Mouse (Mus musculus): ENCODE results near the gene Pkd1l2.

Pkd1l2 gene

GRCm38 (mm10) chr8:117115676-117116446 is 33.6 kb upstream of the Pkd1l2 start:
- H3K27me3 ChIP-seq (ENCODE audit: insufficient read depth, low read length): peaks cover 19% of the 10 kb centered on the region

GRCm38 (mm10) chr8:117115094-117115493 is 32.8 kb upstream of the Pkd1l2 start:
- H3K4me1 ChIP-seq (replicated peaks; ENCODE audit: low read depth, low read length): peaks cover 33% of the 10 kb centered on the region
- TF ChIP-seq CTCF (conservative IDR thresholded peaks at IDR 0.05; ENCODE audit: low read length) (no peak), NANOG (IDR thresholded peaks at IDR 0.05; ENCODE audit: borderline replicate concordance, low read length) (no peak), POU5F1 (IDR thresholded peaks at IDR 0.05; ENCODE audit: borderline replicate concordance, low read length) (no peak)
- no peak overlapping the region for H3K4me3 ChIP-seq (replicated peaks; ENCODE audit: low read length)
- peaks cover 19% of the 10 kb centered on the region for H3K27me3 ChIP-seq (ENCODE audit: insufficient read depth, low read length)
- H3K36me3 ChIP-seq (ENCODE audit: insufficient read depth, low read length): no peaks in the 10 kb centered on the region
- no peaks in the 10 kb centered on the region for H3K9me3 ChIP-seq (ENCODE audit: low read length)

More at GRCm38 (mm10) chr8:117115676-117116446, 33.6 kb upstream of the Pkd1l2 start:
- TF ChIP-seq CTCF (conservative IDR thresholded peaks at IDR 0.05; ENCODE audit: low read length): no peak
- TF ChIP-seq NANOG (IDR thresholded peaks at IDR 0.05; ENCODE audit: borderline replicate concordance, low read length): no peak
- no peak for TF ChIP-seq POU5F1 (IDR thresholded peaks at IDR 0.05; ENCODE audit: borderline replicate concordance, low read length)
- no peaks in the 10 kb centered on the region for H3K36me3 ChIP-seq (ENCODE audit: insufficient read depth, low read length)
- H3K4me3 ChIP-seq (replicated peaks; ENCODE audit: low read length): no peak overlapping the region
- H3K4me1 ChIP-seq (replicated peaks; ENCODE audit: low read depth, low read length): peaks cover 29% of the 10 kb centered on the region
- H3K9me3 ChIP-seq (ENCODE audit: low read length): no peaks in the 10 kb centered on the region

- peaks cover 13% of the 10 kb centered on the region for H3K27me3 ChIP-seq (ENCODE audit: insufficient read depth, low read length)
- H3K9me3 ChIP-seq (ENCODE audit: low read length): no peaks in the 10 kb centered on the region
Measured at GRCm38 (mm10) chr8:117112261-117112660, 30.0 kb upstream of the Pkd1l2 start.

GRCm38 (mm10) chr8:117111641-117112040 is 29.4 kb upstream of the Pkd1l2 start:
- Histone ChIP-seq H3K9me3 (ENCODE audit: low read length) (no peaks in the 10 kb centered on the region), H3K4me3 (replicated peaks; ENCODE audit: low read length) (no peak overlapping the region), H3K36me3 (ENCODE audit: insufficient read depth, low read length) (no peaks in the 10 kb centered on the region), H3K4me1 (replicated peaks; ENCODE audit: low read depth, low read length) (peaks cover 37% of the 10 kb centered on the region), H3K27me3 (ENCODE audit: insufficient read depth, low read length) (peaks cover 10% of the 10 kb centered on the region)
- no peak for TF ChIP-seq POU5F1 (IDR thresholded peaks at IDR 0.05; ENCODE audit: borderline replicate concordance, low read length)
- no peak for TF ChIP-seq CTCF (conservative IDR thresholded peaks at IDR 0.05; ENCODE audit: low read length)
- TF ChIP-seq NANOG (IDR thresholded peaks at IDR 0.05; ENCODE audit: borderline replicate concordance, low read length): no peak

More at GRCm38 (mm10) chr8:117112261-117112660, 30.0 kb upstream of the Pkd1l2 start:
- Histone ChIP-seq H3K36me3 (ENCODE audit: insufficient read depth, low read length) (no peaks in the 10 kb centered on the region), H3K4me3 (replicated peaks; ENCODE audit: low read length) (no peak overlapping the region), H3K4me1 (replicated peaks; ENCODE audit: low read depth, low read length) (peaks cover 37% of the 10 kb centered on the region)
- no peak for TF ChIP-seq CTCF (conservative IDR thresholded peaks at IDR 0.05; ENCODE audit: low read length)
- no peak for TF ChIP-seq POU5F1 (IDR thresholded peaks at IDR 0.05; ENCODE audit: borderline replicate concordance, low read length)
- TF ChIP-seq NANOG (IDR thresholded peaks at IDR 0.05; ENCODE audit: borderline replicate concordance, low read length): no peak

- H3K4me1 ChIP-seq (replicated peaks; ENCODE audit: low read depth, low read length): peaks cover 28% of the 10 kb centered on the region
- no peak for TF ChIP-seq NANOG (IDR thresholded peaks at IDR 0.05; ENCODE audit: borderline replicate concordance, low read length)
- TF ChIP-seq POU5F1 (IDR thresholded peaks at IDR 0.05; ENCODE audit: borderline replicate concordance, low read length): no peak
- peak; percentile 73 for TF ChIP-seq CTCF (conservative IDR thresholded peaks at IDR 0.05; ENCODE audit: low read length)
- peaks cover 10% of the 10 kb centered on the region for H3K27me3 ChIP-seq (ENCODE audit: insufficient read depth, low read length)
- H3K36me3 ChIP-seq (ENCODE audit: insufficient read depth, low read length): no peaks in the 10 kb centered on the region
- H3K4me3 ChIP-seq (replicated peaks; ENCODE audit: low read length): peak overlapping the region; percentile 53; the same call in 1 of the 2 replicates
- H3K9me3 ChIP-seq (ENCODE audit: low read length): no peaks in the 10 kb centered on the region
Measured at GRCm38 (mm10) chr8:117109801-117110390, 27.6 kb upstream of the Pkd1l2 start.

- TF ChIP-seq CTCF (conservative IDR thresholded peaks at IDR 0.05; ENCODE audit: low read length) (peak; percentile 88), POU5F1 (IDR thresholded peaks at IDR 0.05; ENCODE audit: borderline replicate concordance, low read length) (no peak)
- H3K4me3 ChIP-seq (replicated peaks; ENCODE audit: low read length): no peak overlapping the region
- peaks cover 28% of the 10 kb centered on the region for H3K4me1 ChIP-seq (replicated peaks; ENCODE audit: low read depth, low read length)
- H3K36me3 ChIP-seq (ENCODE audit: insufficient read depth, low read length): no peaks in the 10 kb centered on the region
- H3K9me3 ChIP-seq (ENCODE audit: low read length): no peaks in the 10 kb centered on the region
- peaks cover 4% of the 10 kb centered on the region for H3K27me3 ChIP-seq (ENCODE audit: insufficient read depth, low read length)
Measured at GRCm38 (mm10) chr8:117109018-117109711, 26.9 kb upstream of the Pkd1l2 start.

- Histone ChIP-seq H3K4me1 (replicated peaks; ENCODE audit: low read depth, low read length) (peaks cover 18% of the 10 kb centered on the region), H3K36me3 (ENCODE audit: insufficient read depth, low read length) (no peaks in the 10 kb centered on the region), H3K4me3 (replicated peaks; ENCODE audit: low read length) (no peak overlapping the region), H3K27me3 (ENCODE audit: insufficient read depth, low read length) (peaks cover 2% of the 10 kb centered on the region; the same call in 1 of the 2 replicates), H3K9me3 (ENCODE audit: low read length) (0 out of 2 replicates have a peak, but pooled peaks cover 5% of the 10 kb centered on the region)
- TF ChIP-seq NANOG (IDR thresholded peaks at IDR 0.05; ENCODE audit: borderline replicate concordance, low read length) (no peak), POU5F1 (IDR thresholded peaks at IDR 0.05; ENCODE audit: borderline replicate concordance, low read length) (no peak), CTCF (conservative IDR thresholded peaks at IDR 0.05; ENCODE audit: low read length) (peak; percentile 92)
Measured at GRCm38 (mm10) chr8:117107533-117107932, 25.3 kb upstream of the Pkd1l2 start.

- Histone ChIP-seq H3K4me3 (replicated peaks; ENCODE audit: low read length) (no peak overlapping the region), H3K27me3 (ENCODE audit: insufficient read depth, low read length) (peaks cover 34% of the 10 kb centered on the region), H3K36me3 (ENCODE audit: insufficient read depth, low read length) (no peaks in the 10 kb centered on the region), H3K4me1 (replicated peaks; ENCODE audit: low read depth, low read length) (peaks cover 6% of the 10 kb centered on the region; the same call in 1 of the 2 replicates), H3K9me3 (ENCODE audit: low read length) (peaks cover 11% of the 10 kb centered on the region)
- TF ChIP-seq NANOG (IDR thresholded peaks at IDR 0.05; ENCODE audit: borderline replicate concordance, low read length) (no peak), POU5F1 (IDR thresholded peaks at IDR 0.05; ENCODE audit: borderline replicate concordance, low read length) (no peak), CTCF (conservative IDR thresholded peaks at IDR 0.05; ENCODE audit: low read length) (no peak)
Measured at GRCm38 (mm10) chr8:117097564-117098191, 15.4 kb upstream of the Pkd1l2 start.
